Mouse (Mus musculus): ENCODE data around the gene Fastk. TPM values are rescaled to one million over a fixed set of nuclear protein-coding genes. Genes with fewer than 3 reads are reported as not detected.

The Fastk gene
- total RNA-seq, 1 experiment from 2014 or later = 114 TPM

- no peak for DNase-seq
Observed at GRCm38 (mm10) chr5:24389658-24390020, 55.4 kb downstream of the Fastk start.

- DNase-seq = no peak
Observed at GRCm38 (mm10) chr5:24389011-24389657, 56.0 kb downstream of the Fastk start.

Other genes starting within 250 kb of the Fastk start
- gene Kcnh2, start 93.7 kb downstream of the Fastk start, total RNA-seq (2021) = 12.7 and 26.0 TPM in 2 replicates
- 8.3 and 8.7 TPM in 2 replicates for gene Nos3, start 80.5 kb downstream of the Fastk start, total RNA-seq (2021)
- 0.27 and 1.2 TPM in 2 replicates for gene Atg9b, start 53.1 kb downstream of the Fastk start, total RNA-seq (2021)
- 83.6 and 88.2 TPM in 2 replicates for gene Abcb8, start 51.6 kb downstream of the Fastk start, total RNA-seq (2021)
- 0.43 TPM in 1 of 2 replicates, not detected in the other for gene Asic3, start 31.9 kb downstream of the Fastk start, total RNA-seq (2021)
- 46.4 and 51.2 TPM in 2 replicates for gene Cdk5, start 21.8 kb downstream of the Fastk start, total RNA-seq (2021)
- 50.5 and 59.1 TPM in 2 replicates for gene Slc4a2, start 21.4 kb downstream of the Fastk start, total RNA-seq (2021)
- 12.5 and 16.8 TPM in 2 replicates for gene Tmub1, start 2.6 kb upstream of the Fastk start, total RNA-seq (2021)
- 75.6 and 89.0 TPM in 2 replicates for gene Agap3, start 6.9 kb upstream of the Fastk start, total RNA-seq (2021)
- gene Gbx1, start 81.9 kb upstream of the Fastk start, total RNA-seq (2021) = not detected in 2 replicates
- gene Asb10, start 95.7 kb upstream of the Fastk start, total RNA-seq (2021) = 0.67 TPM in 1 of 2 replicates, not detected in the other
- not detected in 2 replicates for gene 4931409K22Rik, start 111.5 kb upstream of the Fastk start, total RNA-seq (2021)
- gene Abcf2, start 132.2 kb upstream of the Fastk start, total RNA-seq (2021) = 74.1 and 76.8 TPM in 2 replicates
- gene Chpf2, start 141.5 kb upstream of the Fastk start, total RNA-seq (2021) = 40.7 and 66.4 TPM in 2 replicates
- gene Smarcd3, start 179.1 kb upstream of the Fastk start, total RNA-seq (2021) = 14.5 and 18.7 TPM in 2 replicates
- 59.5 and 71.3 TPM in 2 replicates for gene Nub1, start 240.2 kb upstream of the Fastk start, total RNA-seq (2021)

Data from adrenal gland, postnatal 25 days (tissue).